Mouse (Mus musculus) olfactory bulb, adult 2 months (tissue): Measurements from ENCODE around the gene Dlx5.

Source experiments
- CTCF ChIP-seq: fragments of 200-500 bp; IDR thresholded peaks from 2 replicates; pipeline ENCODE4 v1.5.1; 2012; ENCODE audit warnings: low read depth, mild to moderate bottlenecking, low read length, moderate library complexity; ENCODE audit not compliant: insufficient read depth
- POLR2A ChIP-seq: fragments of 200-500 bp; IDR thresholded peaks from 2 replicates; pipeline ENCODE4 v1.6.1; 2012; ENCODE audit warnings: mild to moderate bottlenecking, low read depth, low read length, moderate library complexity; ENCODE audit not compliant: insufficient read depth

DNA sequence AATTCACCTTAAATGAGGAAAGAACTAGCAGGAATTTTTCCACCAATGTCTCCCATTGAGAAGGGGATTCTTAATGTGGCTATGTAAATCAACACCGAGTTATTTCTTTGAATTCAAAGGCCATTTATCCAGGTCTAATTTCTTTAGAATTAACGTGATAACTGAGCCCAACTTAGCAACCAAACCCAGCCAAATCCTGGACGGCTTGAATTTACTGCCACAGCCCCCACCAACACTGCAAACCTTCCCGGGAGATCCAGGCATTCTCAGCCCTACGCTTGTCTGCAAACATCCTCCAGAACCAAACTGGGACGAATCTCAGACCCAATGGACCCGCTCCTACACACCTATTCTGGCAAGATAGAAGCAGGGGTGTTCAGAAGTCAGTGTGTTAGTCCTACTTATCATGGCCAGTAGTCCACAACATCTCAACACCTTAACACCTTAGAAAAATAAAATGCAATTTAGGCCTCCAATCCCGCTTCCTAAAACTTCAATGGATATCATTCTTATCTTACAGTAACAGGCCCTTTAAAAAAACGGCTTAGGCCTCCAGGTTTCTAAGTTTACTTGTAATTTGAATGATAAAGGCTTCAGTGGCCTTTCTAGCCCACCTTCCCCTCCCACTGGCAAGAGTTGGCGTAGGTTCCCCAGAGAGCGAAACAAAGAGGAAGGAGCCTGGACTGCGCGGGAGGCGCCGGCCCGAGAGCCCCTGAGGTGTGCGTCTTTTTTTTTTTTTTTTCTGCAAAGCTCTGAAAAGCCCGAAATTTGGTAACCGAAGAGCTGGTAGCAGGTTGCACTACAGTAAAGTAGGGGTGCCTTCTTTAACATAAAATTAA lies 22.6 kb downstream of the Dlx5 start:
- TF ChIP-seq CTCF: no peak
- no peak for TF ChIP-seq POLR2A
